ENCODE assay signal across 8 mouse cellular contexts in genomic region chr10:100152821-100153220, GRCm38 (mm10).
DNase-seq lines count a peak whose midpoint lies in the region; ATAC-seq lines count a peak whose summit lies in the region.

No protein-coding gene starts in this region.

- DNase-seq in layer of hippocampus, adult 11-12 months (ENCODE audit: low spot score) = peak; percentile 21
- DNase-seq in layer of hippocampus, adult 8-10 months (ENCODE audit: low spot score in 2 of 2) = no peak
- DNase-seq in adipocyte (ENCODE audit: low spot score) = peak; percentile 41
- no peak for DNase-seq in thymus, adult 18-20 months
- no peak for DNase-seq in gastrocnemius, postnatal 10 days

- peak; percentile 46 for ATAC-seq in granulocyte monocyte progenitor cell, adult 5-6 weeks (replicated peaks; ENCODE audit: poor library complexity, severe bottlenecking)
- ATAC-seq in megakaryocyte progenitor cell, adult 5-6 weeks (replicated peaks; ENCODE audit: poor library complexity) = peak; percentile 55; the same call in 1 of the 2 replicates
- ATAC-seq in monocyte, adult 5-6 weeks (replicated peaks; ENCODE audit: insufficient number of reproducible peaks, low FRiP score, low TSS enrichment, poor library complexity, severe bottlenecking) = no peak

Comparison
In these comparisons a context has a peak if more than half of its experiments do, and no peak if none do; other contexts are left out.
1. DNase-seq: peak in layer of hippocampus, adult 11-12 months (single experiment) and adipocyte (single experiment); none in layer of hippocampus, adult 8-10 months (0 of 2), thymus, adult 18-20 months (0 of 2) and gastrocnemius, postnatal 10 days (single experiment).